Mouse (Mus musculus) frontal cortex, postnatal 25 days (tissue): ENCODE measurements around the gene Zfp410.
"Not testable (repeated sequence)": the region's sequence is repeated elsewhere in the genome, so short reads cannot be mapped to it uniquely, and the experiment has no call there.

Experiments
- DNase-seq, 2 experiments: peaks; one replicate each; pipeline ENCODE4 v3.0.0; 2022; ENCODE audit warnings: low spot score in 2 of 2

Gene Zfp410

DNA sequence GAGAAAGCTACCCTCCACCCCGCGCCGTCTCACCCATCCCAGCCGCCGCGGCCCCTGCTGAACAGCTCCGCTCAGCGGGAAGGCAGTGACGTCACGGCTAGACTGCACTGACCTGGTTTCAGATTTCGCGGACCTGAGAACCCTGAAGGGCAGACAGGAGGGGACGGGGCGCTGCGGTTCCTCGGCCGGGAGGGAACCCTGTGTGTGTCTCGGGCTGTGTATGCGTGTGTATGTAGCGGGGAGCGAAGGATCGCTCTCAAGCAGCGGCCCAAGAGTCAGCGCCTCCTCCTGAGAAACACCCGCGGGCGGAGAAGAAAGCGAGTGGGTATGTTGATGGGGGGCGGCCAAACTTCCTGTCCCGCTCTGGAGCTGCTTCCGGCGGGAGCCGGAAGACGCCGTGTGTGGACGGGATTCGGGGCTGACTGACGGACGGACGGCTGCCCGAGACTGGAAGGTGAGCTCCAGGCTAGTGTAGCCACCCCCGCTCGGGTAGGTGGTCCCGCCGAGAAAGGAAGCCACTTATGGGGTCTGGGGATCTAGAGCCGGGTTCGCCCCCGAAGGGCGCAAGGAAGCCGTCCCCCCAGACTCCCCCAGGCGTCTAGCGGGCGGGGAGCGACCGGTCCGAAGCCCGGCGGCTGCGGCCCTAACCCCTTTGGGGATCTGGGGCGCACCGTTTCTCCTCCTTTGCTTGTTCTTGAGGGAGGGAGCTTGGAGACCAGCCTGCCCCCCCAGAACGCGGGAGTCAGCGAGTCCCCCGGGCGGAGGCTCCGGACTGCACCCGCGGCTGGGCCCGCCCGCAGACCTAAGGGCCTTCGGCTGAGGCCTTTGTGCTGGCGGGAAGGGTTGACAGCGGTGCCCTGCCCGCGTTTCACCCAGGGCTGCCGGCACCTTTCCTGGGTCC lies at the start of gene Zfp410:
TSS of gene Zfp410 (plus strand) at position 132 of the 901 bp plus-strand sequence.
- peak; percentile 66 to 74 for DNase-seq

DNA sequence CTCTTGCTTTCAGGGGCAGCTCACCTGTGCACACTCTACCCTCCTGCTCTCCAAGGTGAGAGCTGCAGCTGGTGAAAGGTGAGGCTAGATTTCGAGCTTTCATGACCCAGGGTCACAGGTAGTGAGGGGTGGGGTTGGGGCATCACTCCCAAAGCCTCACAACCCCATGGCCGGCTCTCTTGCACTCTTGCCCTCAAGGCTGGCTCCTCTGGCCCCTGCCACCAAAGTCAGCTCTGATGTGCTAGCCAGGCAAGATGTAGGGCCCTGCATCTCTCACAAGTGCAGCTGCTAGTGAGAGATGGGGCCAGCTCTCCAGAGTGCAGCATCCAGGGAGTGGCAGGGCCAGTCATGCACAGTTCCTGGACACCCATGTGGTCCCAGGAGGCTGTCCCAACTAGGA lies 49.4 kb upstream of the Zfp410 start:
- DNase-seq = no peak

DNA sequence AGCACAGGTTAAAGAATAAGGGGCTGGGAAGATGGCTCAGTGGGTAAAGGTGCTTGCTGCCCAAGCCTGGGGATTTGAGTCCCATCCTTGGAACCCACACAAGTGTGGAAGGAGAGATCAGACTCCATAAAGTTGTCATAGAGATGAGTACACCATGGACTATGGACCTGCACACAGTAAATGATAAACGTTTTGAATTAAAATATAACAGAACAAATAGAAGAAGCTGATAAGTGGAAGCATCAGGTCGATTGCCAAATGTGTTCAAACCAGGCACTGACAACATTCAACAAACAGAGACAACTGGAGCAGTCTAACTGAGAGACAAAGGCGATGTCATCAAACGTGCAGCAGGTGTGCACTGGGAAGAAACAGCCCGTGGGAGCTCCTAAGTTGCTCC lies 43.3 kb upstream of the Zfp410 start:
- DNase-seq = no peak

DNA sequence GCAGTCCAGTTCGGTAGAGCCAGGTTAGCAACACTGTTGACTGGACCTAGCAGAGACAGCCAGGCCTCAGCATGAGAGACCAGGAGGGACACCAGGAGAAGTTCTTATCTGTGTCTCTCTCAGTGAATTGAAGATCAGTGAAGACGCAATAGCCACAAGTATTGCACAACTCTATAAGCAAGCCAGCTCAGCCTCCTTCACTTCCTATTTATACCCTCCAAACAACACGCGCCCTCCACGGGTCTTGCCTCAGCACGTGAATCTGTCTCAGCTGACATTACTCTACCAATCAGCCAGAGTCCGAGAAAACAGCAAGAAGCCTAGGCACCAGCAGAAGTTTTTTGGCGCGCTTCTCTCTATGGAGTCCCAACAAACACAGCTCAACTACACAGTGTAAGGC lies 41.4 kb upstream of the Zfp410 start:
- DNase-seq = no peak

DNA sequence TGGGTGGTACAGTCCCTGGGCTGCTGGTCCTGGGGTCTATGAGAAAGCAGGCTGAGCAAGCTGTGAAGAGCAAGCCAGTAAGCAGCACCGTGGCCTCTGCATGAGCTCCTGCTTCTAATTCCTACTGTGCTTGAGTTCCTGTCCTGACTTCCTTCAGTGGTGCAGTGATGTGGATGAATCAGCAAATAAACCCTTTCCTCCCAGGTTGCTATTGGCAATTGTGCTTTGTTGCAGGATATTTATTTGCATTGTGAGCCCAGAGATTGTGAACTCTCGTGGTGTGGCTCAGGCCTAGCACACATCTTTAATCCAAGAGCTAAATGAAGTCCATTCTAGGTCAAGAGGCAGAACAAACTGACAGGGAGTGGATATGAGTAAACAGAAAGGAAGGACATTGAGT lies 40.4 kb upstream of the Zfp410 start:
- no peak for DNase-seq

DNA sequence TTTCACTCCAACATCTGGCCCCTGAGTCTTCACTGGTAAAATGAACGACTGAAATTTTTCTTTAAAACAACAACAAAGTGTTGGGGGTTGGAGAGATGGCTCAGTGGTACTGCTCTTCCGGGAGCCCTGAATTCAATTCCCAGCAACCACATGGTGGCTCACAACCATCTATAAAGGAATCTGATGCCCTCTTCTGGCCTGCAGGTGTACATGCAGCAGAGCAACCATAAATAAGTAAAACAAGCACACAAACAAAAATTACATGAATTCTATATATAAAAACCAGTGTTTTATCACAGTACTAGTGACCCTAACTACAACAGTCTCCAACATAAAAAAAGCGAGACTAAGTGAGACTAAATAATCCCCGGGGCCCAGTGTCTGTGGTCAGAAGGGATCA lies 39.9 kb upstream of the Zfp410 start:
- no peak for DNase-seq

DNA sequence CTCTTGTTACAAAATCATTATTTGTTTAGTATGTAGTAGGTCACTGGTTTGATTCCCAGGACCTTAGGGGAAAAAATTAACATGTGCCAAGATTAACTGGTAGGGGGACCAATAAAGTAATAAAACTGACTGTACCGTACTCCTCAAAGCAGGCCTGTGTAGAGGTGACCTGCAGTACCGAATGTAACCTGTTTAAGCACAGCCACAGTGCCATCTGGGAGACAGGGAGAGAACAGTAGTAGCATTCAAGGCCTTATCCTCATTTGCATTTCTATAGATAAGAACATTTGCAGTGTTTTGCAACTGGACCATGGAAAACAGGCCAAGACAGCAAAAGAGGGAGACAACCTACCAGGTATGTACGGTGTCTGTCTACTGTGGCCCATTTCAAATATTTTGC lies 38.8 kb upstream of the Zfp410 start:
- no peak for DNase-seq

DNA sequence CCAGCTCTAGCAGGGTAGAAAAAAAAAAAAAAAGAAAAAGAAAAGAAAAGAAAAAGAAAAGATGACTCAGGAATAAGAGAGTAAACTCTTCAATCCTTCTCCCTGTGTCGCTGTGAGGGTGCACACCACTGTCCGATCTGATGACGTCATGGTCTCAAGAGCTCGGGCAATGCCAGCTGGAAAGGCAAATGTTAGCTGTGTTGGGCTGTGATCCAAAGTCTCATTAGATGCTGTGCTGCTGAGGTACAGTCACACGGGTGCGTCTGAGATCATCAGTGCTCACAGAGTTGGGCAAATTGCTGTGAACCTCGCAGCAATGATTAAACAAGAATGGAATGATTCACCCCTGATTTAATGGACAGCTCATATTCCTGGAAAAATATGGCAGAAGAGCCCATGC lies 37.8 kb upstream of the Zfp410 start:
- DNase-seq = no peak

DNA sequence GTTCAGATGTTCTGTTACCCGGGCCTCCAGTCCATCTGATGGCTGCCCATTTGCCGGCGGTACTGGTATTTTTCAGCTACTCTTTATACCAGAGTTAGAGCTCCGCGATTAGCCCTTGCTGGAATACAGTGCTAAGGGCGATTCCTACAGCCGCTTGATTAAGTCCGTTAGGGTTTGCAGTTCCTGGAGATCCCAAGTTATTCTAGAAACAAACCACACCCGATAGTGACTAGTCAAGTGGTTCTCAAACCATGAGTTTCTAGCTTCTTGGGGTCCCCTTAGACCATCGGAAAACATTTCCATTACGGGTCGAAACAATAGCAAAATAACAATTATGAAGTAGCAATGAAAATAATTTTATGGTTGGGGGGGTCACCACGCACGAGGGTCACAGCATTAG lies 32.3 kb upstream of the Zfp410 start:
- DNase-seq = no peak

DNA sequence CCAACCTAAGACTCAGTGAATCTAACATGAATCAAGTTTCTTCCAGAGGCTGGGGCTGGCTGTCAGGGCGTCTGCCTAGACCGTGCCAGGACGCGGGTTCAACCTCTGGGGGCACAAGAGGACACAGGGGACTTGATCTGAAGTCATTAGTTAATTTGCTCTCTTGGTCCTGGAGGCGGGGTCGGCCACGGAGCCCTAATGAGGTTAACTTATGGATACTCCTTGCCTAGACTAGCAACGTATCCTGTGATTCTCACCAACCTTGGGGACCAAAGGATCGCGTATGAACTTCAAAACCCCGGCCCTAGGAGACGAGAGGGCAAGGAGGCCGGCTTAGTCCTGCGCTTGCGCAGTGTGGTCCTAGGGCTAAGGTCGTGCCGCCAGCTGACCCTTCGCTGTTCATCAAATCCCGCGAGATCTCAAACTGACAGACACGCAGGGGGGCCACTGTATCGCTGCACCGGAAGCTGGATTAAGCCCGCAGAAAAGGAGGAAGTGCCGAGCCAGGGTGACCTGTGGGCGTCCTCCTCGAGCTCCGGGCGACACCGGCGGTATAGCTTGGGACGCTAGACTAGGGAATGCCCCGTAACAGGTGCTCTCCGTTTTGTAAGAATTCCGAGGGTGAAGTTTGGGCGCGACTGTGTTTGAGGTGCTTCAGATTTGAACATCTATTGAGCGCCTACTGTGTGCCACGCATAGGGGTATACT lies 31.6 kb upstream of the Zfp410 start, which contains the start of gene Ptgr2:
TSS of gene Ptgr2 (plus strand) at position 348 of the 708 bp plus-strand sequence.
- peak; percentile 72 to 76 for DNase-seq

DNA sequence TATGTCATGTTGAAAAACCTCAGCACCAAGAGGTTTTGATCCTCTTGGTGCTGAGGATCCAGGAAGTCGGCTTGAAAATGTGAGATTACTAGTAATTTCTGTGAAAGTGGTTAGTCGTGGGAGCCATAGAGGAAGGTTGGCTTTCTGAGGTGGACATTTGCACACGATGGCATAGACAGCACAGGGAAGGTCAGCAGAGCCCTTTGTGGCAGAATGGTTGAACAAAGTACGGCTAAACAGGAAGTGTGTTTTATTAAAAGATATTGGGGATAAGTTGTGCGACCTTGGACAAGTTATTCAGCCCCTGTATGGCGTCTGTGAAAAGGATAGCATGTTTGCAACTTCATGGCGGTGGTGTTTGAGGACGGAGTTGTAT lies 31.1 kb upstream of the Zfp410 start:
- DNase-seq = no peak

DNA sequence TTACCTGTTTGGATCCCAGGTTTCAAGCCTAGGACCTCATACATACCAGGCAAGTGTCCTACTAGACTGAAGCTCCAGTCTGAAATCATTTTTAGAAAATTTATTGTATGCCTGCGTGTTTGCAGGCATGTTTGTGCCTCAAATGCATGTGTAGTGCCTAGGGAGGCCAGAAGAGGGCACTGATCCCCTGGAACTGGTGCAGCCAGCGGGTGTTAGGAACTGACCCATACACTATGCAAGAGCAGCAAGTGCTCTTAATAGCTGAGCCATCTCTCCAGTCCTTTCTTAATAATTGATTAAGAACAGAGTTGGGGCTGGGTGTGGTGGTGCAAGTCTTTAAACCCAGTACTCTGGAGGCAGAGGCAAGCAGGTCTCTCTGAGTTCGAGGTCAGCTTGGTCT lies 28.2 kb upstream of the Zfp410 start:
- no peak for DNase-seq

DNA sequence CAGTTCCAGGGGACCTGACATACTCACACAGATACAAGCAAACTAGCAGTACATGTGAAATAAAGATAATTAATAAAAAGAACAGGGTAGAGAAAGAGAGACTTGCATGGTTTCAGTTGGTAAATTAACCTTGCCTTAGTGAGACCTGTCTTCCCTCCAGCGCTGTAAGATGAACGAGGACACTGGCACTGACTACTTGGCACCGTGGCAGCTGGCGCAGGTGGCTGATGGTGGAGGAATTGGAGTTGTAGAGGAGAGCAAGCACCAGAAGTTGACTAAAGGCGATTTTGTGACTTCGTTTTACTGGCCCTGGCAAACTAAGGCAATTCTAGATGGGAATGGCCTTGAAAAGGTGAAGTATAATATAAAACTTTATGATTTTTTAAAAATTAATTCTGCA lies 18.8 kb upstream of the Zfp410 start:
- DNase-seq = no peak

DNA sequence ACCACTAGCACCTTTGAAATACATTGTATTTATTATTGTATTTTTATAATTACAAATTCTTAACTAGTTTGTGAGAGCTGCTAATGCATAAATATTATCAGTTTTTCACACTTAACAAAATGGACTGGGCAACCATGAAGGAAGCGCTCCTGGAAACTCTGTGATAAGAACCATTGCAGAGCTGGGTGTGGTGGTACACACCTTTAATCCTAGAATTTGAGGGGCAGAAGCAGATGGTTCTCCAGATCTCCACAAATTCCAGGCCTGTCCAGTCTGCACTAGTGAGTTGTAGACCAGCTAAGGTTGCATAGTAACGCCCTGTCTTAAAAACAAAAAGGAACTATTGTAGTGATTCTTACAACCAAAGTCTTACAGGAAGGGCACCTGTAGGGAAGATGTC lies 17.4 kb upstream of the Zfp410 start:
- DNase-seq = no peak

DNA sequence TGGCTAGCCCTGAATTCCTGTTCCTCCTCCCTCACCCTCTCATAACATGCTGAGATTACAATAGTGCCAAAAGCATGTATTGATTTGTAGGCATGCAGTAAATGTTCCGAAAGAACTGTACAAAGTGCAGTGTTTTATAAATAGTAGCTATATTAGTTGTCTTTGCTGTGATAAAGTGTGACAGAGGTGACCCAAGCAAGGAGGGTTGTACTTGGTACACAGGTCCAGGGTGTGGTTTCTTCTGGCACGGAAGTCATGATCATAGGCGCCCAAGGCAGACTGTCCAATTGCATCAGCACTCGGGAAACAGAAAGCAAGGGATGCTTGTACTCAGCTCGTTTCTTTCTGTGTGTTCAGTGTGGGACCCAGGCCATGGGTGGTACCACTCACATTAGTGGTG lies 12.6 kb upstream of the Zfp410 start:
- no peak for DNase-seq

DNA sequence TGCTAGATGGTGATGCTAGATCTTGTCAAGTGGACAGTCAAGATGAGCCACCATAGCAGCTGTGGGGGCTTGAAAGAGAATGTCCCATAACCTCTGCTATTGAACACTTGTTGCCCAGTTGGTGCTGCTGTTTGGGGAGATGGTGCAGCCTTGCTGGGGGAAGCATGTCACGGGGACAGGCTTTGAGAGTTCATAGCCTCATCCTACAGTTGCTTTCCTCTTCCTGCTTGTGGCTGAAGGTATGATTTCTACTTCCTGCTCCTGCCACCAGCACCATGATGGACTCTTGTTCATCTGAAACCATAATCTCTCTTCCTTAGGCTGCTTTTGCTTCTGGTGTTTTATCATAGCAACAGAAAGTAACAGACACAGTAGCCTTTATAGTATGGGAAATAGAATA lies 12.1 kb upstream of the Zfp410 start:
- DNase-seq = no peak

DNA sequence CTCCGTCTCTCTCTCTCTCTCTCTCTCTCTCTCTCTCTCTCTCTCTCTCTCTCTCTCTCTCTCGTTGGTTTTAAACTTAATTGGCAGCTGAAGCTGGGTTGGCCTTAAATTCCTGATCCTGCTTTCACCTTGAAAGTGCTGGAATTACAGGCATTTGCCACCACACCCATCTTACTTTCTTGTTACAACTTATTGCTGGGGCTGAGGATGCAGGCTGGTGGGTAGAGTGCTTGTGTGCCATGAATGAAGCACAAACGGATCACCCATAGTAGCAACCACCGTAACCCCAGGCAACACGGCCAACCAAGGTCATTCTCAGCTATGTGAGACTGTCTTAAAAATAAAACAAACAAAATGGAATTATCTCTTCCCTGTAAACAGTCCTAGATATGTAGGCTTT lies 5.3 kb upstream of the Zfp410 start:
- no peak for DNase-seq

DNA sequence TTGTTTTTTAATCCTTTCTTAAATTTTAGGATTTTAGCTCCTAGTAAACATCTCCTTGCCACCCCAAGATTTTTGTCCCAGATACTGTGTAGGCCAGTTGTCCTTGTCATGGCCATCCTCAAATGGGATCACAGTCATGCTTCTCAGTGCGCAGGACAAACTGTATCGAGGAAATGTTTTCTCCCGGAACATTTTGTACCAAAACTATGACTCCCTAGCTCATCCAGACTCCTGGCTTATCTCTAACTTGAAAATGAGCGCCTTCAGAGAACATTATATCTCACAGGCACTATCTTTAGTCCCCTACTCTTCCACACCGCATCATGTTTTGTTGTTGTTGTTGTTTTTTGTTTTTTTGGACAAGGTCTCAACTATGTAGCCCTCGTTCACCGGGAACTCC lies 646 bp upstream of the Zfp410 start:
- no peak for DNase-seq

DNA sequence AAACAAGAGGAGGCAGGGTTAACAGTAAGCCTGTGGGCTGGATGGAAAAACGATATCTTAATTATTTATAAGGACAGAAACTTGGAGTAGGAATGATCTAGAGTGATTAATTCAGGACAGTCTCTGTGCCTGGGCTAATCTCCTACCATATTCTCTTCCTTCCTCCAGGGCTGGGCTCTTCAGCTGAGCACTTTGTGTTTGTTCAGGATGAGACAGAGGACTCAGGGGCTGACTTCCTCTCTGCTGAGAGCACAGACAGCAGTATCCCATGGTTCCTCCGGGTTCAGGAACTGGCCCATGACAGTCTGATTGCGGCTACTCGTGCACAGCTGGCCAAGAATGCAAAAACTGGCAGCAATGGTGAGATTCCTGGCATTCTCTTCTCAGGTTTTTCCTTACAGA lies 10.5 kb downstream of the Zfp410 start:
- DNase-seq = no peak

DNA sequence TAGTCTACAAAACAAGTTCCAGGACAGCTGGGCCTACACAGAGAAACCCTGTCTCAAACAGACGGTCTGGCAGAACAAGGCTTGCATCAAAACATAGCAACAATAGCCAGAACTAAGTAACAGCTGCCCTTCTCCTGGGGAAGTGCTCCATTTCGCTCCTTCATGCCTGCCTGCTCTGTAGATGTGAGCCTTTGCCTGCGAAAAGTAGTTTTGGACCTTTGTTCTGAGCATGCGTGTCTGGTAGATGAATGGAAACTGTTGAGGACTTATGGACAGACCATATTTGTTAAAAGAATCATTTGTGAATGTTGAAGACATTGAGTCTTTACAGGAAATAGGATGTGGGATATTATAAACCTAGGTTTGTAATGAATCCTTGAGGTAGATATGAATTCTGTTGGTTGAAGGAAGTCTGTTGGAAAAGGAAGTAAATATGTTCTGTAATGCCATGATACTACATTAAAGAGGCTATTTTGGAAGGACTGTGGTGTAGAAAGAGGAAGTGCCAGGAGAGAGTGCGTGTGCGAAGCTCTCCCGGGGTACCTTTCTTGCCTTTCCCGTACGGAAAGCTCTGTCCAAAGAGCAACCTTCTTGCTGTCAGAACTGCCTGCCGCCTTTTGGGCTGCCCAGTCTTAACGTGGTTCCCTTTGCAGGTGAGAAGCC lies 20.4 kb downstream of the Zfp410 start:
- no peak for DNase-seq

DNA sequence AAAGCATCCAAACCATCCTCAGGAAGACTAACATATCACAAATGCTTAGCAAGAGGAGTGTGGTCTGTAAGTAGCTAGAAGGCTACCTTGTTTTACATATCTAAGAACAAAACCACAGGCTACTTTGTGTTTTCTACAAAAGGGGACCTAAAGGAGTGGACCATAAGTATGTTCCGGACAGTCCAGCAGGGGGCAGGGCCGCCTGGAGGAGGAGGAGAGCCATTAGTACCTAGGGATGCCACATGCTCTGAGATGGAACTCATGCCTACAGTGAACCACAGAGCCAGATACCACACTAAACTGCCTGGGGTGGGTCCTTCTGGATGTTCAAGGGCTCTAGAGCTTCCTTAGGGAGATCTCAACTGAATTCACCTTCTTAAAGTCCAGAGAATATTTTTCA lies 30.5 kb downstream of the Zfp410 start:
- DNase-seq = no peak

DNA sequence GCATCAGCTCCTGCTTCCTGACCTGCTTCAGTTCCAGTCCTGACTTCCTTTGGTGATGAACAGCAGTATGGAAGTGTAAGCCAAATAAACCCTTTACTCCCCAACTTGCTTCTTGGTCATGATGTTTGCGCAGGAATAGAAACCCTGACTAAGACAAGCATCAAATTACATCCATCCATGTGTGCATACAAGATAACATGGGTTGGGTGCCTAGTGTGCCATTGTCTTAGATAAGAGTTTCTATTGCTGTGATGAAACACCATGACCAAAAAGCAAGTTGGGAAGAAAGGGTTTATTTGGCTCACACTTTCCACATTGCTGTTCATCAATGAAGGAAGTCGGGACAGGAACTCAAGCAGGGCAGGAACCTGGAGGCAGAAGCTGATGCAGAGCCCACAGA lies 42.0 kb downstream of the Zfp410 start:
- DNase-seq = not testable (repeated sequence)
